Mouse (Mus musculus) monocyte, adult 2 months (primary cell): ENCODE measurements at regions not wholly inside any gene's neighbourhood (a gene's known extent, or its start where the extent isn't known, plus 50 kb on each side); places are given as distances from the start of the nearest gene placed in this dataset.

Experiments used
- DNase-seq, 2 experiments: peaks; one replicate each; pipeline ENCODE4 v3.0.0; 2022; ENCODE audit warnings: low spot score in 2 of 2, low read depth in 1 of 2

GRCm38 (mm10) chr8:46898697-46899445 lies 87.8 kb upstream of the Enpp6 start:
- no peak for DNase-seq

- no peak for DNase-seq
Measured at GRCm38 (mm10) chr8:46900826-46901225, 85.9 kb upstream of the Enpp6 start.

DNA sequence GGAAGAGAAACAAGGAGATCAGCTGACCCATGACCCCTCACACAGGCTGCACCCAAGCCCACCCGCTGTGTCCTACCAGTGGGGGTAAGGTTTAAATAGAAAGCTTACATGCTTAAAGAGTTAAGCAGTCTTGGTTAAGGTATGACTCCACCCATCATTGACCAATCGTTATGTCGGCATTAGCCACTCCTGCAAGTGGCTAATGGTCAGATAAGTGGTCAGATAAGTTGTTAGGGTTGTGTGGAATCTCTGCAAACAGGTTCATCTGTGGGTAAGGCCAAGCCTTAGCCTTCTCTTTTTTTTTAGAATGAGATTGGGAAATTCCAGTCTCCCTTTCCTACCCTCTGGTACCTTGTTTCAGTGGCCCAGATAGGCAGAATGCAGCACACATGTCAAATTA lies 82.0 kb upstream of the Enpp6 start:
- no peak for DNase-seq

- no peak for DNase-seq
Measured at GRCm38 (mm10) chr8:46907390-46907789, 79.3 kb upstream of the Enpp6 start.

- no peak for DNase-seq
Measured at GRCm38 (mm10) chr8:46908186-46908585, 78.5 kb upstream of the Enpp6 start.

DNA sequence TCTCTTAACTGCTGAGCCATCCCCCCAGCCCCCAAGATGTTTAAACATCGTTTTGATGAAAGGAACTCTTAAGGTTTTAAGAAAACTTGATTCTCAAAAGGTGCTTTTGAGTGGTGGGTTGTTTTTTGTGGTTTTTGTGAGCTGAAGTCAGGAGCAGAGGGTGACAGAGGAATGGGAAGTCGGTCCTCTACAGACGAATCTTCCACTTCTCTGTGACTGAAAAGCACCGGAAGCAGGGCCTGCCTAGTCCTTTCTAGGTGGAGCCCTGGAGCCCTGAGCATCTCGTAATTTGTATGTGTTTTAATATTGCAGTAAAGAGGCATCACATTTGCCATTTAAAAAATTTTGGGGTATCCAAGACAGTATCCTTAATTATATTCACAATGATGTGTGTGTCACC lies 72.7 kb upstream of the Enpp6 start:
- DNase-seq = no peak

- DNase-seq = no peak
Measured at GRCm38 (mm10) chr8:46920071-46920470, 66.6 kb upstream of the Enpp6 start.

DNA sequence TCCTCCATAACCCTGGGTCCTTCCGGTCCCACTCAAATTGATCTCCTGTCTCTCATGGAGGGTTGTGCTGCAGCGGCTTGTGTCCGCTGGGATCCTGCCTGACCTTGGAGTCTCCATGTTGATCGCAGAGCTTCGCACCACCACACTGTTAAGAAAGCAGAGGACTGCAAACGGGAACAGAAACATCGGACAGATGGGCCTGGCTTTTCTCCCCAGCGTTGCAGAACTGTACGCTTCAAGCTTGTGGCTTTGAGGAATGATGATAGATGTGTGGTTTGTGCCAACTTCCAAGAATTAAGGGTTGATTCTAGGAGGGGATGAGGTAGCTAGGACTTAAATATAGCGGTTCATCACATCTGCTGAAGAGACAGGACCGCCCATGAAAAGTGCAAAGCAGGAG lies 65.6 kb upstream of the Enpp6 start:
- DNase-seq = no peak

- DNase-seq = no peak
Measured at GRCm38 (mm10) chr8:46921585-46921984, 65.1 kb upstream of the Enpp6 start.

DNA sequence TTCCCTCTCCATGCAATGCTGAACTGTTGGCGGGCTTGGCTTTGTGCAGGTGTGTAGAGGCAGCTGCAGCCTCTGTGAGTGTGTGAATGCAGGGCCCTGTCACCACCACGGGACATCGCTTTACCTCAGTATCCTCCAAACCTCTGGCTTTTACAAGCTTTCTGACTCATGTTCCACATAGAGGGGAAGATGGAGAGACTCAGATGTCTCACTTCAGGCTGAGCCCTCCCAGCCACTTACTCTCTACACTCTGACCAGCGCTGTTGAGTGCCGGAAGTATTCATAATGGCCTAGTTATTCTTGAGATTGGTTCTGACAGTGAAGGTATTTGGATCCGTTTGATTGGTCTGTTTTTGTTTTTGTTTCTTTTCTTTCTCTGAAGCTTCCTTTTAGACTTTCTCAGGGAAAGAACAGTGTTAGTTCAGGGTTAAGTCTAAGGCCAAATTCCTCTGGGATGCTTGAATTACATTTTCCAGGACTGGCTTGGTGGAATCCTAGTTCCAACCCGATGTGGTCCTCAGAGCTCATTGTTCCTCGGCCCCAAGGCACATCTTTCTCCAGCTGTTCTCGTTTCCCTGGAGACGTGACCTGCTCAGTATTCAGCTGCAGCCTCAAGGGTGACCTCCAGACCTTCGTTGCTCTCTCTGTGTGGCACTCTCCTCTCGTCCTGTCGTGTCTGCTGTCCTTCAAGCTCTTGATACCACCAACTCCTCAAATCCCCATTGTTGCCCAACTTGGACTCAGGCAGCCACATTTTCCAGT lies 61.7 kb upstream of the Enpp6 start:
- DNase-seq = no peak

- no peak for DNase-seq
Measured at GRCm38 (mm10) chr8:46928718-46929117, 58.0 kb upstream of the Enpp6 start.

GRCm38 (mm10) chr8:46929678-46930077 lies 57.0 kb upstream of the Enpp6 start:
- DNase-seq = no peak

DNA sequence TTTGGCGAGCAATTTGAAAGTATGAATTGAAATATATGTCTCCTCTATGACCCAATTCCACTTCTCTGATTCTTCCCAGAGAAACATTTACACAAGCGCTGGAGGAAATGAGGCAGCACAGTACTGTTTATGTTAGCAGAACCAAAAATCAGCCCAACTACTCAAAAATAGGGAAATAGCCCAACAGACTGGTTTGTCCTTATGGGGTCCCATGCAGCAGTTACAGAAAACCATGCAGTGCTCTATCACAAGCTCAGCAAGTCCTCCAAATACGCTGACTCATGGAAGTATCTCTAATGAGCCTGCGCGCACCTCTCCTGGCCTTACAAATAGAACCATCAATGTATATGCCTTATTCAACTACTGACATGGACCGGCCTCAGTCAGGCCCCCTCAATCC lies 55.4 kb upstream of the Enpp6 start:
- DNase-seq = no peak

GRCm38 (mm10) chr8:46933256-46933655 lies 53.4 kb upstream of the Enpp6 start:
- no peak for DNase-seq

DNA sequence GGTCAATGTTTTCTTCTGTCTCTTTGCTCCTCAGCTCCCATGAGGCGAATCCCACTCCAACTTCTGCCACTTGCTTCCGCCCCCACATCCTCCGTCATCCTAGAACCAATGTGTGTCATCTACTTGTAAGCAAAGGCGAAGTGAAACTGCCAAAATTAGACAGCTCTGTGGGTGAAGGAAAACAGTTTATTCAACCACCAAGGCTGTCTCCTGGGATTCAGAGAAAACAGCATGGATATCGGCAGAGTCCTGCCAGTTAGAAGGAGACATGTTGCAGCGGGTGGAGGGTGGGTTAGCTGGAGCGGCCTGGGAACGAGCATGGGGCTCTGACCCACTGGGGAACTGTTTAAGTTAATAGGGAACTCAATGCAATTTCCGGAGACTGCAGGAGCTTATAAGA lies 52.4 kb upstream of the Enpp6 start:
- peak in 1 of 2 experiments; percentile 62 for DNase-seq

DNA sequence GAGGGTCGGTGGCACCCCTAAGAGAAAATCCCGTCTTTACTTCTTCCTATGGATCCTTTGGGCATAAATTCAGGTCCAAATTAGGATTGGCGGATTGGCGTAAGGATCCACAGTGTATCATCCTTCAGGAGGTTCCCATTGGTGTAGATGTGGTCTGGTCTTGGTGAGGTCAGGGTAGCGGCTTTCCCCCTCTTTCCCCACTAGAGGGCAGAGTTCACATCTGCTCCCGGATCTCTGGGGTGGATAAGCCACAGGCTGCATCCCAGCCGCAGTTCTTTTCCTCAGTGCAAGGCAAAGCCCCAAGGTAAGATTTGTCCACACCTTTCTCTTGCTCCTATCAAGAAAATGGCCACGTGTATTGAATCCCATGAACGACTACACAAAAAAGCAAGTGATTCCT lies 51.8 kb upstream of the Enpp6 start:
- no peak for DNase-seq

GRCm38 (mm10) chr8:46936039-46936438 lies 50.6 kb upstream of the Enpp6 start:
- DNase-seq = no peak
